Mouse (Mus musculus): ENCODE results near the gene Pid1. TPM values are rescaled to one million over a fixed set of nuclear protein-coding genes. Genes with fewer than 3 reads are reported as not detected.

Gene Pid1
- 59.5 and 62.3 TPM in 2 replicates for polyA plus RNA-seq (2015; fragmentation: Nextera tagmentation; extraction: Ambion mirVana)

GRCm38 (mm10) chr1:84363967-84364366 is at the start of gene Pid1:
Gene Pid1 (minus strand): TSS chr1:84364180.
- H3K9me3 ChIP-seq (replicated peaks) = no peaks in the 10 kb centered on the region
- no peaks in the 10 kb centered on the region for H3K27me3 ChIP-seq
- ATAC-seq = no peak
- H3K9ac ChIP-seq = no peak within 1 kb of the TSS
- WGBS = 91% methylated on average over 8 of the region's 8 CpGs
- no peaks in the 10 kb centered on the region; the same call in 1 of the 2 replicates for H3K4me1 ChIP-seq
- no peaks in the 10 kb centered on the region for H3K36me3 ChIP-seq (ENCODE audit: poor library complexity, severe bottlenecking)
- no peak within 1 kb of the TSS for H3K4me2 ChIP-seq
- no peak within 1 kb of the TSS for H3K4me3 ChIP-seq
- no peak within 1 kb of the TSS for H3K27ac ChIP-seq

GRCm38 (mm10) chr1:84409514-84409913 is 45.5 kb upstream of the Pid1 start:
- H3K4me1 ChIP-seq = no peaks in the 10 kb centered on the region
- H3K4me3 ChIP-seq = no peak overlapping the region
- ATAC-seq = no peak
- H3K4me2 ChIP-seq = no peak overlapping the region
- H3K9ac ChIP-seq = no peak overlapping the region
- no peaks in the 10 kb centered on the region for H3K9me3 ChIP-seq (replicated peaks)
- no peaks in the 10 kb centered on the region for H3K27me3 ChIP-seq
- 80% methylated on average over 2 of the region's 2 CpGs for WGBS
- 0 out of 2 replicates have a peak, but pooled peaks cover 3% of the 10 kb centered on the region for H3K36me3 ChIP-seq (ENCODE audit: poor library complexity, severe bottlenecking)
- no peak overlapping the region for H3K27ac ChIP-seq

GRCm38 (mm10) chr1:84408873-84409272 is 44.9 kb upstream of the Pid1 start:
- no peak overlapping the region for H3K4me3 ChIP-seq
- no peaks in the 10 kb centered on the region for H3K9me3 ChIP-seq (replicated peaks)
- no peaks in the 10 kb centered on the region for H3K4me1 ChIP-seq
- H3K27me3 ChIP-seq = no peaks in the 10 kb centered on the region
- ATAC-seq = no peak
- H3K4me2 ChIP-seq = no peak overlapping the region
- WGBS = 51% methylated on average over 2 of the region's 2 CpGs
- H3K36me3 ChIP-seq (ENCODE audit: poor library complexity, severe bottlenecking) = 0 out of 2 replicates have a peak, but pooled peaks cover 3% of the 10 kb centered on the region
- H3K27ac ChIP-seq = no peak overlapping the region
- no peak overlapping the region for H3K9ac ChIP-seq

GRCm38 (mm10) chr1:84406891-84407290 is 42.9 kb upstream of the Pid1 start:
- H3K4me3 ChIP-seq = no peak overlapping the region
- no peak overlapping the region for H3K4me2 ChIP-seq
- H3K36me3 ChIP-seq (ENCODE audit: poor library complexity, severe bottlenecking) = 0 out of 2 replicates have a peak, but pooled peaks cover 3% of the 10 kb centered on the region
- no peaks in the 10 kb centered on the region for H3K27me3 ChIP-seq
- H3K9me3 ChIP-seq (replicated peaks) = no peaks in the 10 kb centered on the region
- no peak overlapping the region for H3K9ac ChIP-seq
- ATAC-seq = no peak
- H3K27ac ChIP-seq = no peak overlapping the region
- no peaks in the 10 kb centered on the region for H3K4me1 ChIP-seq
- 83% methylated on average over 4 of the region's 4 CpGs for WGBS

- H3K4me3 ChIP-seq = no peak overlapping the region
- no peaks in the 10 kb centered on the region for H3K9me3 ChIP-seq (replicated peaks)
- no peaks in the 10 kb centered on the region for H3K27me3 ChIP-seq
- 86% methylated on average over 5 of the region's 5 CpGs for WGBS
- no peak overlapping the region for H3K27ac ChIP-seq
- H3K9ac ChIP-seq = no peak overlapping the region
- ATAC-seq = no peak
- H3K4me2 ChIP-seq = no peak overlapping the region
- no peaks in the 10 kb centered on the region for H3K4me1 ChIP-seq
- H3K36me3 ChIP-seq (ENCODE audit: poor library complexity, severe bottlenecking) = no peaks in the 10 kb centered on the region
These were observed 41.7 kb upstream of the Pid1 start for GRCm38 (mm10) chr1:84405551-84406290.

- H3K4me2 ChIP-seq = no peak overlapping the region
These were observed 40.9 kb upstream of the Pid1 start for GRCm38 (mm10) chr1:84404880-84405279.

GRCm38 (mm10) chr1:84402154-84402553 is 38.2 kb upstream of the Pid1 start:
- Histone ChIP-seq H3K9ac (no peak overlapping the region), H3K4me1 (no peaks in the 10 kb centered on the region), H3K4me3 (no peak overlapping the region), H3K9me3 (replicated peaks) (no peaks in the 10 kb centered on the region), H3K27me3 (no peaks in the 10 kb centered on the region), H3K36me3 (ENCODE audit: poor library complexity, severe bottlenecking) (no peaks in the 10 kb centered on the region), H3K4me2 (no peak overlapping the region), H3K27ac (no peak overlapping the region)
- no peak for ATAC-seq
- WGBS = 76% methylated on average over 1 of the region's 1 CpGs

More at GRCm38 (mm10) chr1:84404880-84405279, 40.9 kb upstream of the Pid1 start:
- no peaks in the 10 kb centered on the region for H3K9me3 ChIP-seq (replicated peaks)
- no peak overlapping the region for H3K9ac ChIP-seq
- H3K36me3 ChIP-seq (ENCODE audit: poor library complexity, severe bottlenecking) = no peaks in the 10 kb centered on the region
- H3K4me1 ChIP-seq = no peaks in the 10 kb centered on the region
- no peak overlapping the region for H3K4me3 ChIP-seq
- ATAC-seq = no peak
- H3K27ac ChIP-seq = no peak overlapping the region
- no peaks in the 10 kb centered on the region for H3K27me3 ChIP-seq
- 44% methylated on average over 12 of the region's 12 CpGs for WGBS

- H3K9me3 ChIP-seq (replicated peaks) = no peaks in the 10 kb centered on the region
- no peak overlapping the region for H3K4me3 ChIP-seq
- no peak for ATAC-seq
- H3K9ac ChIP-seq = no peak overlapping the region
- H3K36me3 ChIP-seq (ENCODE audit: poor library complexity, severe bottlenecking) = 0 out of 2 replicates have a peak, but pooled peaks cover 3% of the 10 kb centered on the region
- no peak overlapping the region for H3K27ac ChIP-seq
- H3K27me3 ChIP-seq = no peaks in the 10 kb centered on the region
- WGBS = 89% methylated on average over 3 of the region's 3 CpGs
- H3K4me2 ChIP-seq = no peak overlapping the region
- no peaks in the 10 kb centered on the region for H3K4me1 ChIP-seq
These were observed 35.7 kb upstream of the Pid1 start for GRCm38 (mm10) chr1:84399671-84400070.

GRCm38 (mm10) chr1:84399118-84399517 is 35.1 kb upstream of the Pid1 start:
- Histone ChIP-seq H3K4me3 (no peak overlapping the region), H3K27ac (no peak overlapping the region), H3K27me3 (no peaks in the 10 kb centered on the region), H3K4me2 (no peak overlapping the region), H3K9me3 (replicated peaks) (no peaks in the 10 kb centered on the region), H3K36me3 (ENCODE audit: poor library complexity, severe bottlenecking) (0 out of 2 replicates have a peak, but pooled peaks cover 3% of the 10 kb centered on the region), H3K4me1 (no peaks in the 10 kb centered on the region), H3K9ac (no peak overlapping the region)
- ATAC-seq = no peak
- WGBS = 90% methylated on average over 4 of the region's 4 CpGs

- Histone ChIP-seq H3K9ac (no peak overlapping the region), H3K4me3 (no peak overlapping the region), H3K4me1 (no peaks in the 10 kb centered on the region), H3K27ac (no peak overlapping the region), H3K36me3 (ENCODE audit: poor library complexity, severe bottlenecking) (0 out of 2 replicates have a peak, but pooled peaks cover 3% of the 10 kb centered on the region), H3K4me2 (no peak overlapping the region), H3K27me3 (no peaks in the 10 kb centered on the region), H3K9me3 (replicated peaks) (no peaks in the 10 kb centered on the region)
- ATAC-seq = no peak; the same call in 1 of the 2 replicates
- WGBS = 87% methylated on average over 3 of the region's 3 CpGs
These were observed 32.8 kb upstream of the Pid1 start for GRCm38 (mm10) chr1:84396787-84397186.

- no peak for ATAC-seq
- no peak overlapping the region for H3K27ac ChIP-seq
- no peaks in the 10 kb centered on the region for H3K9me3 ChIP-seq (replicated peaks)
- H3K9ac ChIP-seq = no peak overlapping the region
- no peak overlapping the region for H3K4me3 ChIP-seq
- no peak overlapping the region for H3K4me2 ChIP-seq
- H3K27me3 ChIP-seq = no peaks in the 10 kb centered on the region
- H3K36me3 ChIP-seq (ENCODE audit: poor library complexity, severe bottlenecking) = 0 out of 2 replicates have a peak, but pooled peaks cover 3% of the 10 kb centered on the region
- 82% methylated on average over 8 of the region's 8 CpGs for WGBS
- no peaks in the 10 kb centered on the region for H3K4me1 ChIP-seq
These were observed 31.9 kb upstream of the Pid1 start for GRCm38 (mm10) chr1:84395928-84396327.

GRCm38 (mm10) chr1:84390961-84391360 is 27.0 kb upstream of the Pid1 start:
- no peak for ATAC-seq
- Histone ChIP-seq H3K4me3 (no peak overlapping the region), H3K9ac (no peak overlapping the region), H3K36me3 (ENCODE audit: poor library complexity, severe bottlenecking) (0 out of 2 replicates have a peak, but pooled peaks cover 3% of the 10 kb centered on the region), H3K9me3 (replicated peaks) (no peaks in the 10 kb centered on the region), H3K27me3 (no peaks in the 10 kb centered on the region), H3K4me2 (no peak overlapping the region), H3K27ac (no peak overlapping the region), H3K4me1 (peaks cover 10% of the 10 kb centered on the region)
- 93% methylated on average over 4 of the region's 4 CpGs for WGBS

All from forebrain, embryonic 13.5 days (tissue).